Mouse (Mus musculus) hindbrain, embryonic 10.5 days (tissue): ENCODE data around the gene Kcnt2. TPM values are rescaled to one million over a fixed set of nuclear protein-coding genes. Genes with fewer than 3 reads are reported as not detected.

ENCODE experiments used
- DNase-seq: peaks from one replicate; pipeline ENCODE4 v3.0.0-alpha.2; 2017; ENCODE audit warnings: low spot score
- H3K27ac ChIP-seq: fragments of 300-500 bp; sonication (generic); 2 replicates; pipeline ENCODE4 v1.5.1; 2016; ENCODE audit warnings: mild to moderate bottlenecking, moderate library complexity
- H3K27me3 ChIP-seq: fragments of 300-500 bp; sonication (generic); 2 replicates; pipeline ENCODE4 v1.6.1; 2016; ENCODE audit warnings: mild to moderate bottlenecking; ENCODE audit not compliant: poor library complexity, insufficient read depth, severe bottlenecking
- H3K36me3 ChIP-seq: fragments of 300-500 bp; sonication (generic); 2 replicates; pipeline ENCODE4 v1.6.1; 2016; ENCODE audit warnings: mild to moderate bottlenecking, moderate library complexity
- H3K4me1 ChIP-seq: fragments of 300-500 bp; sonication (generic); replicated peaks from 2 replicates; pipeline ENCODE4 v1.6.1; 2016; ENCODE audit warnings: mild to moderate bottlenecking
- H3K4me3 ChIP-seq: fragments of 300-500 bp; sonication (generic); 2 replicates; pipeline ENCODE4 v1.5.1; 2016; ENCODE audit warnings: mild to moderate bottlenecking, moderate library complexity
- H3K9me3 ChIP-seq: fragments of 300-500 bp; sonication (generic); 2 replicates; pipeline ENCODE4 v1.6.1; 2016; ENCODE audit warnings: mild to moderate bottlenecking, moderate library complexity
- WGBS: fragments of 180-500 bp; shearing (Covaris S2); methylation state at CpG from one replicate; pipeline ENCODE4 v1.1.7; 2016; 5-methylcytosine and 5-hydroxymethylcytosine counted together
- polyA plus RNA-seq: library from polyadenylated mRNA; unstranded; fragments of >200 nt; fragmentation: Nextera tagmentation; extraction: Ambion mirVana; gene quantifications from 2 replicates; pipeline ENCODE4 v1.2.1, GENCODE M21; 2016

Gene Kcnt2
- polyA plus RNA-seq, 1 experiment from 2014 or later, result 1.0 TPM

DNA sequence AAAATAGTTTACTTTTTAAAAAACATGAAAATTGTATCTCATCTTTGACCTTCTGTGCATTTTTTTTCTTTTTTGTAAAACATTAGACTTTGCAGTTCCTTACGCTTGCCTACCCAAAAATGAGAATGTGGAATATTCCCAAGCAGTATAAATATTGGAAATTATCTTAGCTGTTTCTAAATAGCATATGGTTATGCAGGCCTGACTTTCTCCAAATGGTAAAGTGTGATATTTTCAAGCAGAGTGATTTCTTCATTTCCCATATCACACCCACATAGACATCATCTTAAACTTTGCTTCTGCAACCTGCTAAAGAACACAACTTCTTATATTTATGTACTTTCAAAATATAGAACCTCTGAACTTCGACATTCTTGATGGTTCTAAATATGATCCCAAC is 210.9 kb downstream of the Kcnt2 start:
- Histone ChIP-seq H3K9me3 (no peaks in the 10 kb centered on the region), H3K27me3 (no peaks in the 10 kb centered on the region), H3K36me3 (no peaks in the 10 kb centered on the region), H3K4me3 (no peak overlapping the region), H3K4me1 (no peaks in the 10 kb centered on the region), H3K27ac (no peak overlapping the region)
- no peak for DNase-seq
- WGBS, result 86% methylated on average over 2 of the region's 2 CpGs

DNA sequence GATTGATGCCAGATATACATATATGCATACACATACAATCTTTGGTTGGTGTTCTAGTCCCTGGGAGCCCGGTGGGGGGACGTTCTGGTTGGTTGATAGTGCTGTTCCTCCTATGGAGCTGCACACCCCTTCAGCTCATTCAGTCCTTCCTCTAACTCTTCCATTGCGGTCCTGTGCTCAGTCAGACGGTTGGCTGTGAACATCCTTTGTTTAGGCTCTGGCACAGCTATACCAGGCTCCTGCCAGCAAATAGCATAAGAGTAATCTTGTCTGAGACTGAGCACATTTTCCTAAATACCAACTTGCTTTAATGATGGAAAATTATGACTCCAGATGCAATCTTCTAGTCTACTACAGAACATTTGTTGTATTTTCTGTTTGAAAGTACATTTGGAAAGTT is 222.4 kb downstream of the Kcnt2 start:
- DNase-seq, result no peak
- H3K4me1 ChIP-seq, result no peaks in the 10 kb centered on the region
- H3K27me3 ChIP-seq, result no peaks in the 10 kb centered on the region
- WGBS, result 74% methylated on average over 4 of the region's 4 CpGs
- H3K9me3 ChIP-seq, result no peaks in the 10 kb centered on the region
- no peaks in the 10 kb centered on the region for H3K36me3 ChIP-seq
- no peak overlapping the region for H3K27ac ChIP-seq
- no peak overlapping the region for H3K4me3 ChIP-seq

DNA sequence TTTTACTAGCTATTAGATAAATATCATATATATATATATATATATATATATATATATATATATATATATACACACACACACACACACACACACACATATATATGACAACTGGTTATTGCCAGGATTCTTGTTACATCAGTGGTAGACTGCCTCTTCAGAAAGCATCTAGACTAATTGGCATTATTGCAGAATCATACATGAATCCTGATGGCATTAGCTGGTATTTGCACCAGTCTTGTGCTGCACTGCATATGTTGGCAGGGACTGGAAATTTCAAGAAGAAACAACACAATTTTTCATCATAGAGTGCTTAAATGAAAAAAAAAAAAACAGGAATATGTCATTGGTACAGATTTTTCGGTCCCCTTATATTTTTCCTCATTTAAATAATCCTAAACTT is 223.6 kb downstream of the Kcnt2 start:
- no peaks in the 10 kb centered on the region for H3K27me3 ChIP-seq
- 97% methylated on average over 1 of the region's 1 CpGs for WGBS
- H3K36me3 ChIP-seq, result no peaks in the 10 kb centered on the region
- no peak for DNase-seq
- H3K9me3 ChIP-seq, result no peaks in the 10 kb centered on the region
- H3K4me1 ChIP-seq, result no peaks in the 10 kb centered on the region
- no peak overlapping the region for H3K4me3 ChIP-seq
- no peak overlapping the region for H3K27ac ChIP-seq

- no peak overlapping the region for H3K27ac ChIP-seq
- no peaks in the 10 kb centered on the region for H3K9me3 ChIP-seq
- H3K4me3 ChIP-seq, result no peak overlapping the region
- no peaks in the 10 kb centered on the region for H3K27me3 ChIP-seq
- no peaks in the 10 kb centered on the region for H3K36me3 ChIP-seq
- DNase-seq, result no peak
- 80% methylated on average over 2 of the region's 2 CpGs for WGBS
- H3K4me1 ChIP-seq, result no peaks in the 10 kb centered on the region
These were observed 231.0 kb downstream of the Kcnt2 start for GRCm38 (mm10) chr1:140476921-140477320.

GRCm38 (mm10) chr1:140484016-140484415 is 238.1 kb downstream of the Kcnt2 start:
- H3K27me3 ChIP-seq, result no peaks in the 10 kb centered on the region
- no peak overlapping the region for H3K4me3 ChIP-seq
- H3K27ac ChIP-seq, result no peak overlapping the region
- no peaks in the 10 kb centered on the region for H3K4me1 ChIP-seq
- DNase-seq, result no peak
- no peaks in the 10 kb centered on the region for H3K36me3 ChIP-seq
- WGBS, result 85% methylated on average over 1 of the region's 1 CpGs
- no peaks in the 10 kb centered on the region for H3K9me3 ChIP-seq

GRCm38 (mm10) chr1:140489816-140490215 is 243.9 kb downstream of the Kcnt2 start:
- WGBS, result 77% methylated on average over 2 of the region's 2 CpGs
- no peak overlapping the region for H3K27ac ChIP-seq
- no peak for DNase-seq
- no peaks in the 10 kb centered on the region for H3K36me3 ChIP-seq
- no peaks in the 10 kb centered on the region for H3K9me3 ChIP-seq
- no peaks in the 10 kb centered on the region for H3K27me3 ChIP-seq
- H3K4me3 ChIP-seq, result no peak overlapping the region
- no peaks in the 10 kb centered on the region for H3K4me1 ChIP-seq

DNA sequence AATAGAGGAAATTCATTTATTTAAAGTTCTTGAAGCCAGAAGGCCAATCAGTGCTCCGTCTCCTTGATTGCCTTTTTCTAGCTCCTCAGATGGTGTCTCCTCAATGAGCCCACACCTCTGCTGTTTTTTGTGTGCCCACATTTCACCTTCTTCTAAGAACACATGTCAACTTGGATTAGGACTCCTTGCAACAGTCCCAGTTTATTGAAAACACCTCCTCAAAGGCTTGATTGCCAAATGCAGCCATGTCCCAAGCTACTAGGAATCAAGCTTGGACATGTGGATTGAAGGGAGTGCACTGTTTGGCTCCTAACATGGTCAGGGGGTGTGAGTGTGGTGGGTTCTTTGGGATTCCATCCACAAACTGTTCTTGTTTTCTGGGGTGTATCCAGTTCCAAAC is 245.4 kb downstream of the Kcnt2 start:
- H3K4me1 ChIP-seq, result no peaks in the 10 kb centered on the region
- H3K27ac ChIP-seq, result no peak overlapping the region
- WGBS, result 89% methylated on average over 1 of the region's 1 CpGs
- no peak overlapping the region for H3K4me3 ChIP-seq
- no peak for DNase-seq
- no peaks in the 10 kb centered on the region for H3K27me3 ChIP-seq
- H3K36me3 ChIP-seq, result no peaks in the 10 kb centered on the region
- no peaks in the 10 kb centered on the region for H3K9me3 ChIP-seq

GRCm38 (mm10) chr1:140492237-140492636 is 246.3 kb downstream of the Kcnt2 start:
- no peaks in the 10 kb centered on the region for H3K36me3 ChIP-seq
- no peak overlapping the region for H3K4me3 ChIP-seq
- WGBS, result 89% methylated on average over 2 of the region's 2 CpGs
- no peaks in the 10 kb centered on the region for H3K9me3 ChIP-seq
- no peak overlapping the region for H3K27ac ChIP-seq
- H3K27me3 ChIP-seq, result no peaks in the 10 kb centered on the region
- DNase-seq, result no peak
- H3K4me1 ChIP-seq, result no peaks in the 10 kb centered on the region

- Histone ChIP-seq H3K36me3 (no peaks in the 10 kb centered on the region), H3K27me3 (no peaks in the 10 kb centered on the region), H3K4me1 (no peaks in the 10 kb centered on the region), H3K4me3 (no peak overlapping the region), H3K9me3 (no peaks in the 10 kb centered on the region), H3K27ac (no peak overlapping the region)
- DNase-seq, result no peak
These were observed 267.5 kb downstream of the Kcnt2 start for GRCm38 (mm10) chr1:140513451-140513850.

GRCm38 (mm10) chr1:140531285-140531908 is 285.4 kb downstream of the Kcnt2 start:
- H3K4me3 ChIP-seq, result no peak overlapping the region
- 44% methylated on average over 4 of the region's 4 CpGs for WGBS

DNA sequence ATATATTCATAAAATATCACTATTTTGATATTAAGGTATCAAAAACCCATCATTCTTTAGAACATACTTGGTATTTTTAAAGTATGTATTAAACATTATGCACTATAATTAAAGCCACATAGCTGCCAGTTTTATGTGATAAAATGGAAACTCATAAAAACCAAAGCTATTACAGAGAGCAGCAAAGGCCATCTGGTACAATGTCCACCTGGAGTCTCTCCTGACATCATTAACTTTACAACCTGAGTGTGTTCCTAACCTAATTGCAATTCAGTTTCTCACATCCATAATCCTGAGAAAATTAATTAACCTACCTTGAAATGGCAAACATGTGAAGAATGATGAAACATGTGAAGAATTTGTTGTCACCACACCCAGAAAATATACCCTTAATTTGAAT is 288.9 kb downstream of the Kcnt2 start:
- H3K36me3 ChIP-seq, result no peaks in the 10 kb centered on the region
- H3K27ac ChIP-seq, result no peak overlapping the region
- H3K4me3 ChIP-seq, result no peak overlapping the region
- no peaks in the 10 kb centered on the region for H3K4me1 ChIP-seq
- H3K27me3 ChIP-seq, result no peaks in the 10 kb centered on the region
- no peak for DNase-seq
- H3K9me3 ChIP-seq, result no peaks in the 10 kb centered on the region

More at GRCm38 (mm10) chr1:140531285-140531908, 285.4 kb downstream of the Kcnt2 start:
- DNase-seq, result peak; percentile 25
- Histone ChIP-seq H3K27me3 (no peaks in the 10 kb centered on the region), H3K9me3 (no peaks in the 10 kb centered on the region), H3K27ac (no peak overlapping the region), H3K36me3 (no peaks in the 10 kb centered on the region), H3K4me1 (no peaks in the 10 kb centered on the region)

GRCm38 (mm10) chr1:140542066-140542465 is 296.1 kb downstream of the Kcnt2 start:
- H3K4me3 ChIP-seq, result no peak overlapping the region
- H3K27me3 ChIP-seq, result no peaks in the 10 kb centered on the region
- 92% methylated on average over 3 of the region's 3 CpGs for WGBS
- DNase-seq, result no peak
- no peak overlapping the region for H3K27ac ChIP-seq
- no peaks in the 10 kb centered on the region for H3K9me3 ChIP-seq
- no peaks in the 10 kb centered on the region for H3K4me1 ChIP-seq
- H3K36me3 ChIP-seq, result no peaks in the 10 kb centered on the region

GRCm38 (mm10) chr1:140548711-140549110 is 302.8 kb downstream of the Kcnt2 start:
- no peak overlapping the region for H3K27ac ChIP-seq
- no peaks in the 10 kb centered on the region for H3K27me3 ChIP-seq
- no peak overlapping the region for H3K4me3 ChIP-seq
- no peak for DNase-seq
- no peaks in the 10 kb centered on the region for H3K9me3 ChIP-seq
- no peaks in the 10 kb centered on the region for H3K36me3 ChIP-seq
- no peaks in the 10 kb centered on the region for H3K4me1 ChIP-seq

DNA sequence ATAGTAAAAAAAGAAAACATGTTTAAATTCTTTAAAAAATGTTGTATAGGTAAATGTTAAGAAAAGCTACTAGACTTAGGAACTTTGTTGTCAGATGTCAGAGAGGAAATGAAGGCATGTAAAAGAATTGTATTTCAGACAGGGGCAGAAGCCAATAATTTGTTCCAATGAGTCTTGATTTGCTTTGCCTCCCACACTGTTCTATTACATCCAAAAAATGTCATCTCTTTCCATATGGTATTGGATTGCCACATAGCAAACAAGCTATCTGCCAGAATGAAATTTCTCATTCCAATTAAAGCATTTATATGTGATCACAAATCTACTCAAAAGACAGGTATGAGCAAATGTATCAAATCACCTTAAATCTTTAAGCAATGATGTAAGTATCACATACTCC is 314.8 kb downstream of the Kcnt2 start:
- H3K4me1 ChIP-seq, result no peaks in the 10 kb centered on the region
- no peak overlapping the region for H3K27ac ChIP-seq
- no peaks in the 10 kb centered on the region for H3K9me3 ChIP-seq
- no peak overlapping the region for H3K4me3 ChIP-seq
- no peaks in the 10 kb centered on the region for H3K36me3 ChIP-seq
- H3K27me3 ChIP-seq, result no peaks in the 10 kb centered on the region
- no peak for DNase-seq
